Mouse (Mus musculus) activated CD4-positive, CD25-positive, alpha-beta regulatory T cell, adult 4 months (primary cell): ENCODE data around the gene Hnrnpf. TPM values are rescaled to one million over a fixed set of nuclear protein-coding genes. Genes with fewer than 3 reads are reported as not detected.

Experiments used
- ATAC-seq: one replicate; pipeline ENCODE4 v1.8.0; 2017
- polyA plus RNA-seq, 2 experiments: library from polyadenylated mRNA; unstranded; fragments of 100-300 nt; shearing (Covaris generic); gene quantifications; one replicate each; pipeline ENCODE4 v1.2.1; 2017

The Hnrnpf gene
- polyA plus RNA-seq, 2 experiments from 2014 or later: 807 to 897 TPM

DNA sequence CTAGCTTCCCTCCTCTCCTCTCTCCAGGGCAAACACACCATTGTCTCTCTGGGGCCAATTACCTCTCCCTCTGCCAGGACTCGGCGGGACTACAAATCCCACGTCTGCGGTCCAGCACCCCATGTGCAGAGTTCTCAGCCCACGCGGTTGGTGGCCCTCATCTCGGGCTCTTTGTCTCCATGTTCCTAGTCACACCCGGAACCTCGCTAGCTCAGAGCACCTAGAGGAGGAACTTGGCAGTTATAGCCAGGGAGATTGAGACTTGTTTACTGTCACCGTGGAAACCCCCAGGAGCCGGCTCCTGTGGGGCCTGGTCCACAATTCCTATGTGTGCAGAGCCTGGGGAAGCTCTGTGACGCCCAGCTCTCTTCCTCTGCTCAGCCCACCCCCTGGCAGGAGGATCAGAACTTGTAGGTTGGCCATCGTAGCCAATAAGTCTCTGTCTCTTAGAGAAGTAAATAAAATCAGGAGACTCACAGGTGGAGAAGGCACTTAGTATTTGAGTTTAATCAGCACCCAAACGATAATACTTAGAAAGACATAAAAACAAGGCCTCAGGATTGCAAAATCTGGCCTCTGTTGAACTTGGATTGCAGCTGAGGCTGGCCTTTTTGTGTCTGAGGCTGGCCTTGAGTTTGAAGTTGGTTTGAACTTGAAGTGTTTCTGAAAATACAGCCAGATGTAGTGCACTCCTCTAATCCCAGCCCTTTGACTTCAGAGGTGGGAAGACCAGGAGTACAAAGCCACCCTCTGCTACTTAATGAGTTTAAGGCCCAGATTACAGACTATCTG is 8.6 kb upstream of the Hnrnpf start:
- peak; percentile 55 for ATAC-seq

DNA sequence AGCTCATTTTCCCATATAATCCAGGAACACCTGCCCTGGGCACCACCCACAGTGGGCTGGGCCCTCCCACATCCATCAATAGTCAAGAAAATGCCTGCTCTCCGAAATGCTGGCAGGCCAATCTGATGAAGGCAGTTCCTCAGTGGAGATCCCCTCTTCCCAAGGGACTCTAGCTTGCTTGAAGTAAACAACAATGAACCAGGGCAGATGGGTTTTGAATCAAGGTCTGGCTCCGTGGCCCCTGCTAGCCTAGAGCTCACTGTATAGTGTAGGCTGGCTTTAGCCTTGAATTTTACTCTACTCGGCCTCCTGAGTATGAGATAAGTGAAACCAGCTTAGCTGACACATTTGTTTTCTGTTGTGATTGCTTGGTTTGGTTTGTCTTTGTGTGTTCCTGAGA is 7.7 kb upstream of the Hnrnpf start:
- ATAC-seq: no peak

DNA sequence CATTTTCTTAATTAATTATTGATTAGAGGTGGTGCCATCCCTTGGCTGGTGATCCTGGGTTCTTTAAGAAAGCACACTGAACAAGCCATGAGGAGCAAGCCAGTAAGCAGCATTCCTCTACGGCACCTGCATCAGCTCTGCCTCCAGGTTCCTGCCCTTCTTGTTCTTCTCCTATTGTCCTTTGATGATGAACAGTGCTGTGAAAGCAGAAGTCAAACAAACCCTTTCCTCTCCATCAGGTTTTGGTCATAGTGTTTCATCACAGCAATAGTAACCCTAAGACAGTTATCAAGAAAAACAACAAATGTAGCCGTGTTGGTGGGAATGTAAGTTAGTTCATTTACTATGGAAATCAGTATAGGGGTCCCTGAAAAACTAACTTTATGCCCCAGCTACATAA is 6.7 kb upstream of the Hnrnpf start:
- ATAC-seq: no peak

DNA sequence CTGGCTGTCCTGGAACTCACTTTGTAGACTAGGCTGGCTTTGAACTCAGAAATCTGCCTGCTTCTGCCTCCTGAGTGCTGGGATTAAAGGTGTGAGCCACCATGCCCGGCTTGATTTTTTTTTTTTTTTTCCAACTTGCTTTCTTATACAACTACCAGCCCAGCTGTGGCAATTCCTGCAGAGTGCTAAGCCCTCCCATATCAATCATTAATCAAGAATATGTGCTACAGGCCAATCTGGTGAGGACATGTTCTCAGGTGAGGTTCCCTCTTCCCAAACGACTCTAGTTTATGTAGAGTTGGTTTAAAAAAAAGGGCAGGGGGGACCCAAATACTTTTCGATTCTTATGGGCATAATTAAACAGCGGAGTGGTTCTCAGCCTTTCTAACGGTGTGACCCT is 2.3 kb upstream of the Hnrnpf start:
- ATAC-seq: no peak

DNA sequence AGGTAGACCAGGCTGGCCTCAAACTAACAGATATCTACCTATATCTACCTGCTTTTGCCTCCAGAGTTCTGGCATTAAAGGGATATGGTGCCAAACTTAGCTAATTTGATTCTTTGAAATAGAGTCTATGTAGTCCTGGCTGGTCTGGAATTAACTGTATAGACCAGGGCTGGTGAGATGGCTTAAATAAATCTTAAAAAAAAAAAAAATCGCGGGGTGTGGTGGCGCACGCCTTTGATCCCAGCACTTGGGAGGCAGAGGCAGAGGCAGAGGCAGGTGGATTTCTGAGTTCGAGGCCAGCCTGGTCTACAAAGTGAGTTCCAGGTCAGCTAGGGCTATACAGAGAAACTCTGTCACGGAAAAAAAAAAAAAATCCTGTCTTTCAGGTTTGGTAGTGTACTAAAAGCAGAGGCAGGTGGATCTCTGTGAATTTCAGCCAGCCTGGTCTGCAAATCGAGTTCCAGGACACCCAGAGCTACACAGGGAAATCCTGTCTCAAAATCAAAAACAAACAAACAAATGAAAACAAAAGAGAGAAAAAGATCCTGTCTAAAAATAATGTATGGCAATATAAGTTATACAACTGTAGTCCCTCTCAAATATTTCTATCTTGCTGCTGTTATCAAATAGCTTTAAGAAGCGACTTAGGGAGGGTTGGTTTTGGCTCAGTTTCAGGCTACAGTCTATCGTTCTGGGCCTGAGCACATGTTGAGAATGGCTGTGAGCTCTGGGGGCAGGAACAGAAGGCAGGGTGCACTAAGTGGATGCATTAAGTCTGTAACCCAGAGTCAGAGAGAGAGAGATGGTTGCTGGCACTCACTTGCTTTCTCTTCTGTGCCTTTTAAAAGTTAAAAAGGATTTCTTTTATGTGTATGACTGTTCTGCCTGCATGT is 1.6 kb downstream of the Hnrnpf start:
- ATAC-seq: no peak

DNA sequence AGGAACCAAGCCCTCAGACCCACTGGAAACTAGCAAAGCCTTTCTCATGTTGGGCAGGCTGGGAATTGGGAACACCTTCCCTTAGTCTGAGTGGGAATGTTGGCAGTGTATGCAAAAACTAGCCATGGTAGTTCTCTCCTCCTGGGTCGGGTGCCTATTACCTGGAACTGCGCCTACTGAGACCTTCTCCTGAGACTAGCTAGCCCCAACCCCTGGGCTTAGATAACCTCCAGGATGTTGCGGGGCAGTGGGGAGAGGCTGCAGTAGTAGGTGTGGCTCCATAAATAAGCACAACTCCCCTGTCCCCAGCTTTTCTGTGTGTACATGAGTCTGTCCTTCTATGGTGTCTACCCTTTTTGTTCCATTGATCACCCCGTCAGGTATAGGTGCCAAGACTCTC is 2.4 kb downstream of the Hnrnpf start:
- ATAC-seq: no peak

DNA sequence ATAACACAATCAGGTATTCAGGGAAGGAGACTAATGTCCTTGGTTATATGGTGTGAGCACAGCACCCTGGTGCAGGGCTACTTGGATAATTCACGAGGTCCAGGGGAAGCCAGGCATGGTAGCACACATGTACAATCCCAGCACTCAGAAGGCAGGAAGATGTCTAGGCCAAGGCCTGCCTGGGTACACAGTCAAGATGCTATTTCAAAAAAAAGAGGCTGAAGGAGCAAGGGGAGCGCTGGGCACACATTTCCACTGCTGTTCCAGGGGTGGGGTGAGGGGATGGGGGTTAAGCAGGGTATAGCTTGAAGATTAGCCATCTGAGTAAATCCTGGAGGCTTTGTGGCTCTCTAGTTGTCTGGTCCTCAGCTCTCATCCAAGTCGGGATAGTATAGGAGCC is 3.7 kb downstream of the Hnrnpf start:
- ATAC-seq: no peak

DNA sequence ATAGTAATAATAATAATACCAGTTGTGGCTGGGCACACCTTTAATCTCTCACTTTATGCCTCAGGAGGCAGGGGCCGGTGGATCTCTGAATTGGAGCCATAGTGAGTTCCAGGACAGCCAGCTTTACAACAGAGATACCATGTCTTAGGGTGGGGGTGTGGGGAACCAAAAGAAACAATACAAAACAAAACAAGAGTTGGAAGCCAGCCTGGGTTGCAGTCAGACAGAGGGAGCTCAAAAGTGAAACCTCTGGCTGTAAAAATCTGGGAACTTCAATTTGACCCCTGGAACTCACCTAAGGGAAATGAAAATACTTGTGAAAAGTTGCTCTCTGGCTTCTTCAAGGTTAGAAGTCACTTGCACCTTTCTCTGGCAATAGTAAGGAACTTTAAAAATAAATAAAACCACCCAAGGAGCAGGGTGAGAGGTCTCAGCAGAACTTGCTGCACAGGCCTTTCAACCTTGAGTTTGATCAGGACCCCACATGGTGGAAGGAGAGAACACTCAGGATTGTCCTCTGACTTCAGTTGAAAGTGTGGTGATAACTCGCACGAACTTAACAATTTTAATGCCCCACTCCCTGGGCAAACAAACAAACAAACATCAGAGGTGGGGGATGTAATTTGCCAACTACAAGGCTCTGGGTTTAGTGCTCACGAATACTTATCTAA is 5.3 kb downstream of the Hnrnpf start:
- ATAC-seq: no peak

DNA sequence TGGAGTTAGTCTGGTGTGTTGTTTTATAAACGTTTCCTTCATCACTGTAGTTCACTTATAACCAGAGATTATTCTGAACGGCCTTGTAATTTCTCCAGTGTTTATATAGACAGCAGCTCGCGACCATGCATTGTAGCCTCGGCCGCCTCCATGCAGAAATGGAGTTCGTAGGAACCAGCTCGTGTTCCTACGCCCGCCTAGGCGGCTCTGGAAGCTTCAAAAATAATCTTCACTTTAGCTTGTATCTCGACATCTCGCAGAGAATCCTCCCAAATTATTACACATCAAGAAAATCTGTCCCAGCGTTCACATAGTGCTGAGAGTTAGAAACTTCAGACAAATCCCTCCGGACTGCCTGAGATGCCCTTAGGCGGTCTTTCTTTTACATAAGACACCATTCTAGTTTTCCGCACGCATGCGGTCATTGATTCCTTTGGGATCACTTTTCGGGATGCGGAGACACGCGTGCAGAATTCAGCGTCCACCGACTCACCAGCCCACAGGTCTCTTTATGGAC is 5.9 kb downstream of the Hnrnpf start:
- no peak for ATAC-seq

DNA sequence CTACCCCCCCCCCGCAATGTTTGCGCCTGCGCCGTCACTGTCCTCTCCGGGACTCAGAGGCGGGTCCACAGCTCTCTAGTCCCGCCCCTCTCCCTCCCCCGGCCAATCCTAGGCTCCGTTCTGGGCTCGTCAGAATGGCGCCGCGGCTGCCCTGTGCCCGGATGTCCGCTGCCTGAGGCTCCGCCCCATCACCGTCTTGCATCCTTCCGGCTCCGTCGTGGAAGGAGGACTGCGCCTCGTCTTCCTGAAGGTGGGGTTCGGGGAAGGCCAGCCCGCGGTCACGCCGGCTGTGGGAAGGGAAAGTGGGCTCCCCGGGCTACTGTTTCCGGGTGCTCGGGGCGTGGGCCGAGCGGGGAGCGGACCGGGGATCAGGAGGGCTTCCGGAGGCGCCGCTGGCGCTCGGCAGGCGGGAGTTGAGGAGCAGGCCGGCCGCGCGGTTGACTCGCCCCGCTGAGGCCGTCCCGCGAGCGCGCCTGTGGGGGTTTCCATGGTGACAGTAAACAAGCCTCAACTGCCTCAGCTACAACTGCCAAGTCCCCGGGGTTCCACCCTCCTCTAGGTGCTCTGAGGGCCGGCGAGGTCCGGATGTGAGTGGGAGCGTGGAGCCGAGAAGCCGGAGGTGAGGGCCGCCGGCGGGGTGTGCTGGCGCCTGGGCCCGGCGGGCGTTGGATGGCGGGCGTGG is 6.6 kb downstream of the Hnrnpf start:
- peak; percentile 78 for ATAC-seq

DNA sequence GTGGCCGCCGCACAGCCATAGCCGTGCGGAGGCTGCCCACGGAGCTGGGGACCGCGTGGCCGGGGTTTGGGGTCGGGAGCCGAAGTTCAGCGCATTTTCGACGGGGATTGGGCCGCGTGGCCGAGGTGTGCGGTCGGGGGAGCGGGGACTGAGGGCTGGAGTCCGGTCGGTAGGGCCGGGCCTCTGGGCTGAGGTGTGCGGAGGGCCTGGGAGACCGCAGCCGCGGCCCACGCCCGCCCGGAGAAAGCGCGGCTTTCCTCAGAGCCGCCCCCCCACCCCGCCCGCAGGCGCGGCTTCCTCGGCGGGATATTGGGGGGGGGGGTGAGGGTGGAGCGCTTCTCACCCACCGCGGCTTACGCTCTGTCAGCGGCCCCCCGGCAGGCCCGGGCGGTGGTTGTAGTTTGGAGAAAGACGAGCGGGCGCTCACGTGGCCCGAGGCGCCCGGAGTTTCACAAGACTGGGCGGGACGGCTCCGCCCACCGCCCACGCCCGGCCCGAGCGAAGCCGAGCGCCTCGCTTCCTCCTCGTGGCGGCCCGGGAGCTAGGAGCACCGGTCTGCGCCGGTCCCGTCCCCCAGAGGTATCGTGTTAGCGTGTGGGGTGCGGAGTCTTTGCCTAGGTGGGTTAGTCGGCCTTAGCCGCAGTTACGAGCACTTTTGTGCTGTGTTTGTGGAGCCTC is 7.3 kb downstream of the Hnrnpf start:
- ATAC-seq: peak; percentile 47

DNA sequence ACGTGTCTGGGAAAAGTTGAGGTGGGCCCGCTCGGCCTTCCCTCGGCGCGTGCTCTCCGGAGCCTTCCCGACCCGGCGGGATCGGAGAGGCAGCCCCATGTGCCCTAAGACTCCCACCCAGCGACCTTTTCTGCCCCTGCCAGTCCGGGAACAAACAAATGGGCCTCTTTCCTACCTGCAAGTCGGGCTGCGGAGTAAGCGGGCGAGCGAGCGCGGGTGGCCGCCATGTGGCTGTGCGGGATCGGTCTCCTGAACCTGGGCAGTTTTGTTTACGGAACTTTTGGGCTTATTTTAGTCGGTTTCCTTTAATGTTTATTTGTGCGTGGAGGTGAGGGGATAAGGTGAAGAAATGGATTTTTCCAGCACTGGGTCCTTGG is 7.8 kb downstream of the Hnrnpf start:
- no peak for ATAC-seq

DNA sequence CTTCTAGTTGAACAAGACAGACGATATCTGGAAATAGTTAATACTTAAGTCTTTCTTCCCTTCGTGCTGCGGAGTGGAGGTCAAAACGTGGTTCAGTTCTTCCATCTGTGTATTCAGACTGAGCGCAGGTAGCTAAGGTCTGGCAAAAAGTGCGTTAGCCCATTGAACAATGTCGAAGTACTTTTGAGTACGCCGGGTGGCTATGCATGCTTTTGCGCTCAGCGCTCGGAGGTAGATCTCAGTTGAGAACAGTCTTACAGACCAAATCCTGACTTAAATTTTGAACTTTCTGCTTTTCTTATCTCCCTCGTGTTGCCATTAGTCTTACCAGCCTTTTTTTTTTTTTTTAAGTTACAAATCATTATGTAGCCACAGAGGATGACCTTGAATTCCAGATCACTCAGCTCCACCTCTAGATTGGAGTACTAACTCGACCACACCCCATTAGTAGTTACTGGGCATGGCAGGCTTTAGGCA is 8.3 kb downstream of the Hnrnpf start:
- ATAC-seq: no peak

DNA sequence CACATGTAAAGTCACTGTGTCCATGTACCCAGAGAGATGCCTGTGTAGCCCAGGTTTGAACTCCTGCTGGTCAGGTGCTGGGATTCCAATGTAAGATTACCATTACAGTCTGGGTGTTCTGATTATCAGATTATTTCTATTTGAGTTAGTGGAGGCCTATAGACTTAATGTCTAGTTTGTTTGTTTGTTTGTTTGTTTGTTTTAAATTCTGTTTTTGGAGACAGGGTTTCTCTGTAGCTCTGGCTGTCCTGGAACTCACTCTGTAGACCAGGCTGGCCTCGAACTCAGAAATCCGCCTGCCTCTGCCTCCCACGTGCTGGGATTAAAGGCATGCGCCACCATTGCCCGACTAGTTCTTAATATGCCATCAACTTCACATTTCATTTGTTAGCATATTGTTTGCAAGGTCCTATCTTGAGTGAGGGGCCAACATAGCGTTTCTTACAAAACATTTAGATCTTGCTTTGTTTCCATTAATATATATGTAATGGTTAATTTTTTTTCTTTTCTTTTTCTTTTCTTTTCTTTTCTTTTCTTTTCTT is 10.1 kb downstream of the Hnrnpf start:
- no peak for ATAC-seq

DNA sequence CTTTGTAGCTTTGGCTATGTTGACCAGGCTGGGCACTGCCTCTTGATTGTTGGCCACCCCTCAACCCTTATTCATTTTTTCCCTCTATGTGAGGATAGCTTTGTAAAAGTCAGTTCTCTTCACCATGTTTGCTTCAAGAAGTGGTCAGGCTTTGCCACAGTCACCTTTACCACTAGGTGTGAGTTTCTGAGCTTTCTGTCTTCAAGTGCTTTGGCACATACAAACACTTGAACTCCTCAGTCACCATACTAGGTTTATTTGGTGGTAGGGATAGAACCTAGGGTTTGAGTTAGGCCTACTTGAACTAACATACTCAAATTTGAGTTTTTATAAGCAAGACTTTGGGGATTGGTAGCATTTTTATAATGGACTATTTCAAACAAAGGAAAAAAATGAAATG is 14.4 kb downstream of the Hnrnpf start:
- no peak for ATAC-seq

DNA sequence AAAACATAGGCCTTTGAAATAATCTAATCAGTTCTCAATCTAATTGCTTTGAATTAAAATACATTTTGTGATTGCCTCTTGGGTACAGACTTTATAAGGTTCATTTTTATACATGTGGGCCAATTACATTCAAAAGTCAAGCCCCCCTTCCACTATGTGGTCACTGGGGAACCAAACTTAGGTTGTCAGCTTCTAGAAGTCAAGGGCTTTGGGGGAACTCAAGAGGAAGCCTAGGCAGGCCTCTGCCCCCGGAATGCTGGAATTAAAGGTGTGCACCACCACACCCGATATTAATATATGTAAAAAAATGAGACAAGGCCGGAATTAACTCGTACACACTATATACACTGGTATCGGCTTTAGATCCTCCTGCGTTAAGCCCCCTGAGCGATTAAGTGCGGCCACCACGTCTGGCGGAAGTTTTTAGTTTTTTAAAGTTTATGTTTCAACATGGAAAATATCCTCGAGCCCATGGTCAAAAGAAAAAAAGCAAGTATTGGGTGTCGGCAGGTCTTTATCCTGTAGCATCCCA is 16.1 kb downstream of the Hnrnpf start:
- no peak for ATAC-seq

DNA sequence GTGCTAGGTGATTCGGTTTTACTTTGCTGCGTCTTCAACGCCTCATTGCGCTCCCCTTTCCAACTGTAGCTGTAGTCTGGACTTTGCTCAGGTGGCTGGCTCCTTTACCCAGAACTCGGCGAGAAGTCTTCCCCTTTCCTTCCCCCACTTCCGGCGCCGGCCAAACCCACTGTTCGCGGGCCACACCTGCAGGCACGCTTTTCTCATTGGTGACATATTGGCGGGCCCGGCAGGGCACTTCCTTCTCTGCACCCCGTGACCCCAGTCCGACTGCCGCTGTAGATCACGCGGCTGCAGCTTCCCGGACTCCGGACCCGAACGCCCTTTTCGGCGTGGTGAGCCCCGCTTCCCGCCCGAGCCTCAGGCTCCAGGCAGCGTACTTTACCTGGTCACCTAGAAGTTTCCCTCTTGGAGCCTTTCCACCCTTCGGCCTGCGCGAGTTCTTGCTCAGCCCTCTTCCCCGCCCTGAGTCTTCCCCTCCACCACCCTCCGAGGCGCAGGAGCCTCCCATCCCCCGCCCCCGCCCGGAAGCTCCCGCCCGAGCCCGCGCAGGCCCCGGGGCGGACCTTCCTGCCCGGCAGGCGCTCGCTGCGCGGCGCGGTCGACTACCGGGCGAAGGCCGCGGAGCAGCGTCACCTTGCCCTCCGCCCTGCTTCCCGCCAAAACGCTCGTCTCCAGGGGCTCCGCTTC is 16.8 kb downstream of the Hnrnpf start:
- ATAC-seq: peak; percentile 84

DNA sequence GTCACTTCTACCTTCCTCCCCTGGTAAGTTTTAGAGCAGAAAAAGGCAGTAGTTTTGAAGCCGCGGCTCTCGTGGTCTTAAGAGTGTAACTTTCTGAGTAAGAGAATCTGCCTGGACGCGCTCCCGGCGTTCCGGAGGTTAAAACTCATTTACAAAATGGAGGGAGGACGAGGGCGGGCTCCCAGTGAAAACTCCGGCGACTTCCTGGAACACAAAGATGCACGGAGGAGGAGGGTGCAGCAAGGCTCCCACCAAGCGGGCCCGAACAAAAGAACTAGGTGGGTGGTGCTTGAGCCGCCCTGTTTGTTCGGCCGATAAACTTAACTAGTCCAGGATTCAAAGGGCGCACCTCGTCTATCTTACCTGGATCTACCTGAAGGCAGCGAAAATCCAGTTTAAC is 17.5 kb downstream of the Hnrnpf start:
- peak; percentile 23 for ATAC-seq

DNA sequence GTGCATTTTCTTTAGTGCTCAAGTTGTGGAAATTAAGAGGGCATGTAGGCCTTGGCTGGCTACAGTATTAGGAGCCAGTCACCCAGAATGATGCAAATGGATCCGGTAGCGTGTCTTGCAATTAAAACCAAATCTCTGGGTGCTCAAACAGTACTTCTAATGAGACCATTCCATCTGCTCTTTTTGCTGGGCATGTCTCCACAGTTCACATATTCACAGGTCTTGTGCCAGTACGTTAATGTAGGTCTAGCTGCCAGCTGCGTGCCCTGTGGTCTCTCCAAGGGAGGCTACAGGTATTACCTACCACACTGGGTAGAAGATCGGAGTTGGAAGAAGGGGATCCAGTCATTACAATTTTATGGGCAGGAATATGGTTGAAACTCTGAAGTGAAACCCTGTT is 17.9 kb downstream of the Hnrnpf start:
- ATAC-seq: no peak
